Mouse (Mus musculus) frontal cortex, postnatal 10 days (tissue): ENCODE measurements around the gene Fli1.

Experiments
- DNase-seq, 2 experiments: peaks; one replicate each; pipeline ENCODE4 v3.0.0; 2022; ENCODE audit warnings: low spot score in 2 of 2, mixed read lengths in 1 of 2

The Fli1 gene

DNA sequence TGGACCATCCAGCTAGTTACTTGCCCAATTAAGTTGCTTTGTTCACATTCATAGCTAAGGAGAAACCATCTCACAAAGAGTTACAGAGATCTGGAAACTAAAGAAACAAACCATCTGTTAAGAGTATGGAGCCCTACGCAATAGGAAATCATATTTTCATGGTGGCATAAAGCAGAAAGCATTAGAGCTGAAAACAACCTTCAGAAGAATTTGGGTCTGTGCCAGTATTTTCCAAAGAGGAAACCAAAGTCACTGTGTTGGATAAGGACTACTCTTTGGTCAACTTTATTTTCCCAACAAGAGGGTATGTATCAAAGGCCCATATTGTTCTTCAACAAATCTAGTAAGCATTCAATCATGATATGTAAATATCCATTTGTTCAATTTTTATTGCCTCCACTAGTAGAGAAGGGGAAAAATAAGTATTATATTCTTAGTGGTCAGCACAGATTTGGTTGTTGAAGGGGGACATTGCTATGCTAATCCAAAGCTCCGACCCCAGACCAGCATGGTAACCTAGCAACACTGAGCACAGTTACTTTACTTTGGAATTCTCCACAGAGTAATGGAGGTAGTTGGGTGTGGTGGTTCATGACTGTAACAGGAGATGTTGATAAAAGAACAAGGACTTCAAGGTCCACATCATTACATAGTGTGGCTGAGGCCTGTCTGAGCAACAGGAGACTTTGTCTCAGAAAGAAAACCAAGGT, 20.0 kb downstream of the Fli1 start:
- no peak for DNase-seq

DNA sequence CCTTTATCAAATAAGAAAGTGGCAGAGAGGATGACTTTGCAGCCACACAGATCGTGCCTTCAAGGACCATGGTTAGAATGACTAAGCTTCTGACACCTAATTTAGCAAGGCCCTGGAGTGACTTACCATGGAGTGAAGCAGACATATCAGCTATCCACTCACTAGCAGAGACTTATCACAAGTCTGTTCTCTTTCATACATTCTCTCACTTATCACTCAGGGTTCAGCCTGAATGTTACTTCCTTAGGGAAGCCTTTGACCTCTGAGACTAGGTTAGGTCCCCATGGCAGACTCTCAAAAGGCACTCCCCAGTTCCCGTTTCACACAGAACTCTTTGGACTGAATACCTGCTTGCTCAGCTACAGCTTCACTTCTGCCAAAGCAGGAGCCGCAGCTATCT, 21.3 kb downstream of the Fli1 start:
- DNase-seq, result no peak

- DNase-seq, result no peak
Observed at GRCm38 (mm10) chr9:32520821-32521220, 21.8 kb downstream of the Fli1 start.

DNA sequence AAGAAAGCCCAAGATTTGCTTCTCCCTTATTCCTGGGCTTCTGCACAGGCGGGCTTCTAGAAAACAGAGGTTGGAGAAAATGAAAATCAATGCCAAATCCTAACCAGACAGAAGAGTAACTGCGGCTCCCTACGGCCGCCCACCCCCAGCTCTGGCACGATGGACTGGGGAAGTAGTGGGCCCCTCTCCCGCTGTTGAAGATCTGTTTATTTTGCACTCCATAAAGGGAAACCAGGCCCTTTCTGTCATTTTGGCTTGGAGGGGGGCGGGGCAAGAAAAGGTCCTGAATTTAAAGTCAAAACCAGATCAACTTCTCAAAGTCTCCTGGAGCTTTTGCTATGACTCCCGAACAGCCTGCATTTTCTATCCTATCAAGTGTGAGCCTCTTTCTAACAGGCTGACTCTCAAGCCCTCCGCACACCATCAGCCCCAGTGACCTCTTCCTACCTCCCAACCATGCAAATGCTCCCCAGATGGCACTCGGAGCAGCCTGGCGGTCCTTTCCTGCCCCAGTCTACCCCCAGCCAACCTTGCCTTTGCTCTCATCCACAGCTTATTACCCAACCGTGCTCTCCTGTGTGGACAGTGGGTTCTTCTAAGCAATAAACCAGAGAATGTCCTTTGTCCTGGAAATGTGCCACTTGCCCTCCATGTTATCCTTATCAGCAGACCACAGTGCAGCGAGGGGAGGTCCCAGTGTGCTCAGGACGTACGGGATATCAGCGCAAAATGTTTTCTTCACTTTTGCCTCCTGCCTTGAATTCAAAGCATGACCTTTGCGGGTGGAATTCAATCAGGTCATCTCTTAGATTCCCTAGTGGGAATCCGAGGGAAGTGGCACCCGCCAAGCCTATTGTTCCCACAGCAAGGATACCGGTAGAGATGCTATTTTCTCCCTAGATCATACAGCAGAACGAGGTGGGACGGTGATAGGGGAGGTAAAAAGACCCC, 23.3 kb downstream of the Fli1 start:
- no peak for DNase-seq

GRCm38 (mm10) chr9:32518351-32519075, 24.1 kb downstream of the Fli1 start:
- DNase-seq, result no peak

GRCm38 (mm10) chr9:32516691-32517090, 26.0 kb downstream of the Fli1 start:
- no peak for DNase-seq

GRCm38 (mm10) chr9:32515894-32516686, 26.6 kb downstream of the Fli1 start:
- no peak for DNase-seq

DNA sequence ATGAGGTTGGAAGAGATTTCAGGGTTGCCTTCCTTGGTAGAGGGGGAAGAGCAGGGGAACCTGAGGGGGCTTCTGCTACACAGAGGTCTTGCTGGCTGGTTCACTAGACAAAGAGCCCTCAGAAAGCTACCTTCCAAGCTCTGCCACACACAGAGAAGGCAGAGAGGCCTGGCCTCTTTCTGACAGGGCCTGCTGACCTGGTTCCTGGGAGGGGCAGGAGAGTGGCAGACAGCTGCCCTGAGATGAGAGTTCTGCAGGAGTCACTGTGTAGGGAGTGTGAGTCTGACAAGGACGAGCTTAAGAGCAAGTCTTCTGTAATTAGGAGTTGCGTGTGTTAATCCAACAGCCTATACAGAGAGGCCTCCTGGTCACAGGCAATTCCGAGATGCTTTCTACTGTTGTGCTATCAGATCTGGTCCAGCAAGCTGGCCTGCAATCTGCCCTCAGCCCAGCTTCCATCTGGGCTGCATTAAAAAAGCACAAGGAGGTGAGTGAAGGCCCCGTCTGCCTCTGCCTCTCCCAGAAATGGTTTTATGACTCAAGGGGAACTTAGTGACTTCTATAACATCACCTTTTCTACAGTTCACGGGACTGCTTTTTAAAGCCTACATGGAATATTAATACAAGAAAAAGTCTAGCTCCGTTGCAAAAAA, 28.1 kb downstream of the Fli1 start:
- DNase-seq, result no peak

DNA sequence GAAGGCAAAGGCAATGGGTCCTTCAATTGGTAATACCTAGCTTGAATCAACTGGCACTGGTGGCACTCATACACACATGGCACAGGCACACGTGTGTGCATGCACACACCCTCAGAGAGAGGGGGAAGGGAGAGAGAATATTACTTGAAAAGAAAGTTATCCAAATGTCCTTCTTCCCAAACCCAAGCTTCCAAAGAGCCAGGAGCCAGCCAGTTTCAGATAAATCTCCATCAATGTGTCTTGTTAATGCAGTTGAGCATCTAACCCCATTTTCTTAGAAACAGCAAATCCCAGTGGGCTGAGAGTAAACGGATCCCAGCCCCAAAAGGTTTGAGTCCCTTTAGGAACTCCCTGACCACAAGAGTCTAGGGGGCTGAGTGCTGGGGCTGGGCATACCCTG, 29.2 kb downstream of the Fli1 start:
- DNase-seq, result no peak

DNA sequence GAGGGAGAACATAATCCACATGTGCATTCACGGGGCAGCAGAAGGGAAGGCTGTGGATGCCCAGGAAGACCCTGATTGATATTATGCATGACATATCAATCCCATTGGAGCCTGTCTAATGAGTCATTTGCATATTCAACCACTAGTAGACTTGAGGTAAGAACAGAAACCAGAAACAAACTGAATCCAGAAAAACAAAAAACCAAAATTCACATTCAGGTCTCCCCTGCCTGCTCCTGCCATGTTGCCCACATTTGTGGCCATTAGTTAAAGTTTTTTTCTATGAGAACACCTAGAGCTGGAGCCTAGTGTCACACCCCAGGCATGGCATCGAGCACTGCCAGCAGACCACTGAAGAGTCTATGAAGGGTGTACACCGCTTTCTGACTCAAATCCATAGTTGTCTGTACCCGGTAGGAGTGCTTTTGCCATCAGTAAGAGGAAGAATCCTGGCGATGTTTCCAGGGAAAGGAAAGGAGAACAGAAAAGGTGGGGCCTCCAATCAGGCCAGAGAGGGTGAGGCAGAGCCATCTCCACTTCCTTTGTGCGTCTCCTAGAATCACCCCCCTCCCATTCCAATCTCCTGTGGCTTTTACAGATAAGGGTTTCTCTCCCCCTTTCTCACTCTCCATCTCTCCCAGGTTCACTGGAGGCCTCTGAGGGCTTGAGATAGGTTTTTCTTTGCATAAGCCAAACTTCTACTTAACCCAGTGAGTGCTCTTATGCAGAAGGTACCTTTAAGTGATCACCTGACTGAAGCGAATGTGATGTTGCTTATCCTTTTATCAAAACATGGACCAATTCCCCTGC, 32.0 kb downstream of the Fli1 start:
- no peak for DNase-seq

DNA sequence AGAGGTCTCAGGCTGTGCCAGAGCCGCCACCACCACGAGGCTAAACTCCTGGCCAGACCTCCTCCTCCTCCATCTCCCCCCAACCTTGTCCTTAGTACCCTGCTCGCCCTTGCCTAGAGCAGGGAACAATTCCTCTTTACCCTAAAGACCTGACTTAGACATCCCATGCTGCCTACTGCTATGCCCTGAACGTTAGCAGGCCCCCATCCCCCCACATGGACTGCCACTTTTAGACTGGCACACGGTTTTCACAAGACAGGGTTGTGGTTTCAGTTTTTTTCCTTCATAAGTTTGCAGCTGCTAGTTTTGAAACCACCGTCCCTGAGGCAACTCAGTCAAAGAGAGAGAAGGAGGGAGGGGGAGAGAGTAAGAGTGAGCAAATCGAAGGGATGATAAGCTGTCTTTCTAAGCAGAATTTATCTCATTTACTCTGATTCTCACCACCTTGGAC, 32.9 kb downstream of the Fli1 start:
- DNase-seq, result no peak

GRCm38 (mm10) chr9:32508648-32509047, 34.0 kb downstream of the Fli1 start:
- DNase-seq, result no peak

- no peak for DNase-seq
Observed at GRCm38 (mm10) chr9:32508118-32508517, 34.5 kb downstream of the Fli1 start.

DNA sequence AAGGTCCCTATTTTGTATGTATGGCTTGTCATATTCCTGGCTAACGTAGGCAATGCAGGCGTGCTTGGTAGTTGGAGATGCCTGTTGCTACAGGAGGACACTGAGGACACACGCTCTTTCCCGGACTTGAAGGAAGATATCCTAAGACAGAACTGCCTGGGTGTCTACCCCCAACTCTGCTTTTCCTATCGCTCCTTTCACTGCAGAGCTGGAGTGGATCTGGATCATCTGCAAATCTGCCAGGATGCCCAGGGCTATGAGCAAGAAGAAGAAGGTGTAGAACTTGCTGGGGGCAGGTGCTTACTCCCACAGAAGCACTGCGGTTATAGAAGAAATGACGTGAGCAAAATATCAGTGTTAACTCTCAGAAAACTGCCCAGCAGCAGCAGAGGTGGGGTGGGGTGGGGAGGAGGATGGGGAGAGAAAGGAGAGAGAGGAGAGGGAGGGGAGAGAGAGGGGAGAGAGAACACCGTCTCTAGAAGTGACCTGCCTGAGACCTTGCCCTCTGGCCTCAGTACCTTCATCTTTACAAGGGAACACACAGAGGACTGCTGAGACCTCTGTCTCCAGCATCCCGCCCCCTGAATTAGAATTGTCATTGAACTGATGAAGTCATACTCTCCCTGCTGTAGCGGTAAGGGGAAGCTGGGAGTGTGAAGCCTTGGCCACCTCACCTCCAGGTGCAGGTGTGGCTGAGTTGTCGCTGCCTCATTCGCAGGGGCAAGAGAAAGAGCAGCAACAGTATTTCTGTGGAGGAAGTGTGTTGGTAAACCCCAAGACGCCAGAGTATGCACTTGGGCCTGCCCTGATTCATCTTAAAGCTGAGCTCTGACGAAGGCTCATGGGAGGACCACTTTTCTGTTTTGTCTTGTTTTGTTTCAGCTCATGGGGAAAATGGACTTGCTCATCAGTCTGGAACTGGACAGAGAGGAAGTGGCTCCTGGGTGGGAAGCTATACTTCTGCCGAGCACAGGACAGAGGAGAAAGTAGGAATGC, 35.5 kb downstream of the Fli1 start:
- DNase-seq, result no peak

DNA sequence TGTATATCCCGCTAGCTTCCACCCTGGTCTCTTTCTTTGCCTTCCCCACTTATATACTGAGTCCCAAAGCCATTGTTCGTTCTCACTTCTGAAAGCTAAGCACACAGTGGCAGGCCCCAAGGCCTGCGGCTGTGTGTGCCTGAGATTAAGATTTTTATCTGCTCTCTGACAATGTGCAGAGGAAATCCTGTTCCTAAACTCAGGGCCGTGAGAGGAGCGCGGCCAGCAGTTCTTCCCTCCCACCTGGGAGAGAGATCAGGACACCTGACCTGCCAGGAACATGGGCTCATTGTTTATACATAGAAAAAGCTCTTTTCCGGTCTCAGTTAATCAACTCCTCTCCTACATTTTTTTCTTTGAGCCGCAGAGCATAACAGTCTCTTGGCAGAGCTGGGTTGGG, 36.5 kb downstream of the Fli1 start:
- DNase-seq, result no peak

DNA sequence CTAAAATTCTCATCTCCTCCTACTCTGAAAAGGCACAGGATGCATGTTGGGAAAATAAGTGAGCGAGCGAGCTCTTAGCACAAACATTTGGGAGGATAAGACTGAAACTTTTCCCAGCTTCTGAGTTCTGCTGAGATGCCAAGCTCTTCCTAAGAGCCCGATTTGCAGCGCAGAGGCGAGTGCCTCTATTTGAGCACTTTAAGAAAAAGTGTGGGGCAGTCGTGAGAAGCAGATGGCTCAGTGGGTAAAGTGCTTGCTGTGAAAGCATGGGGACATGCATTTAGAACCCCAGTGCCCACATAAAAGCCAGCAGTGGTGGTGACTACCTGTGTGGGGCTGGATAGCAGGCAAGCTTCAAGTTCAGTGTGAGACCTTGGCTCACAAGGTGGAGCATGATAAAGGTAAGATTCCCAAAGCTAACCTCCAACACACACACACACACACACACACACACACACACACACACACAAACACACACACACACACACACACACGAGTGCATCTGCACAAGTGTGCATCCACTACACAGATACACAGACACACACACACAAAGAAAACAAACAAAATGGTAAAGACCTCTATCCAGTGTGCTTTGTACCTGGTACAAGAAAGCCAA, 37.1 kb downstream of the Fli1 start:
- DNase-seq, result no peak

GRCm38 (mm10) chr9:32503995-32504451, 38.6 kb downstream of the Fli1 start:
- DNase-seq, result no peak

DNA sequence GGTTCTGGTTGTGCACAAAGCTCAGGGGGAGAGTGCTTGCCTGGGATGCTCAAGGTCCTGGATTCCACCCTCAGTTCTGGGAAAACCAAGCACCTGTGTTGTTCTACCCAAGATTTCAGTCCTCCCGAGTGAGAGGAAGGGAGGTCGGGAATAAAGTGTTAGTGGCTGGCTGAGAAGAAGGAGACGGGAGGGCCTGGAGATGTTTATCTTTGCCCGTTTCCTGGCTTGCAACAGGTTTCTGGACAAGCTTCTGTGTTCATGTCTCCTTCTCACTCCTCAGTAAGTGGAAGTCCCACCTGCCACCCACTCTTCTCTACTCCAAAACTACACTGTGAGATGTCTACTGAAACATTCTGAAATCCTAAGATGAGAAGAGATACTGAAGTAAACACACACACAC, 39.2 kb downstream of the Fli1 start:
- DNase-seq, result no peak
